8 mouse cellular contexts compared by ENCODE assay signal in genomic region chr14:122064519-122064918, GRCm38 (mm10). TPM values are rescaled to one million over a fixed set of nuclear protein-coding genes. Genes with fewer than 3 reads are reported as not detected.
A peak's percentile ranks its signal among the peaks of the same experiment; 100 is the strongest.
DNase-seq lines count a peak whose midpoint lies in the region; TF ChIP-seq lines count a peak whose summit lies in the region.
"Had no signal": no experiment of that assay in that cellular context is flagged by ENCODE, and none has a peak within 500 bp of the region (broad histone marks: within the 10 kb centered on the region; RNA-seq: fewer than 3 reads in every experiment).

No protein-coding gene starts in this region.

- H3K36me3 ChIP-seq in CH12.LX (replicated peaks in 1 of 2; ENCODE audit: control insufficient read depth in 1 of 2, insufficient read depth in 1 of 2, low read length in 1 of 2): no peaks in the 10 kb centered on the region
- H3K36me3 ChIP-seq: liver, embryonic 15.5 days had no signal

- H3K27me3 ChIP-seq in CH12.LX (replicated peaks): no peaks in the 10 kb centered on the region
- H3K27me3 ChIP-seq: liver, embryonic 15.5 days had no signal

- no peak for TF ChIP-seq EP300 in CH12.LX (IDR thresholded peaks at IDR 0.05; ENCODE audit: low read length)

- H3K9ac ChIP-seq in CH12.LX (ENCODE audit: insufficient read depth, low read depth): no peak overlapping the region
- H3K9ac ChIP-seq: liver, embryonic 15.5 days had no signal

- H3K9me3 ChIP-seq in CH12.LX (replicated peaks; ENCODE audit: low read length): peaks cover 4% of the 10 kb centered on the region
- H3K9me3 ChIP-seq: liver, embryonic 15.5 days had no signal

- H3K4me3 ChIP-seq in CH12.LX (replicated peaks in 1 of 3; ENCODE audit: low read depth in 2 of 3, low read length in 2 of 3, poor library complexity in 1 of 3): no peak overlapping the region
- H3K4me3 ChIP-seq: liver, embryonic 15.5 days had no signal

- DNase-seq in CH12.LX (ENCODE audit: extremely low read depth): peak; percentile 70
- DNase-seq in WW6 (ENCODE audit: low read depth, low spot score): peak; percentile 28
- peak; percentile 61 to 77 for DNase-seq in cerebellum, postnatal 25 days
- peak; percentile 78 for DNase-seq in gastrocnemius, postnatal 10 days
- DNase-seq in layer of hippocampus, adult 9-10 months (ENCODE audit: low spot score): peak; percentile 47
- peak; percentile 61 to 82 for DNase-seq in lung, postnatal 4 days
- DNase-seq in spleen, postnatal 10 days (ENCODE audit: low spot score in 2 of 2): peak; percentile 71 to 85

- dilution Hi-C loops in CH12.LX (cut with MboI; ENCODE audit: extremely low pct_ligation_motif_present, extremely low pct_unique_long_range_greater_than_20kb, low sequenced_read_pairs): no loop called here

- in situ Hi-C loops in CH12.LX (cut with MboI; ENCODE audit: low pct_ligation_motif_present, low pct_unique_long_range_greater_than_20kb, low sequenced_read_pairs): loop anchor here (5.0 to 10.0 kb wide), 3 partner anchors 110 to 197 kb away; no protein-coding TSS in a partner anchor

- H3K79me2 ChIP-seq in CH12.LX (replicated peaks; ENCODE audit: control insufficient read depth, extremely low read depth, insufficient read depth, poor library complexity, severe bottlenecking): no peaks in the 10 kb centered on the region

- no peak overlapping the region for H3K27ac ChIP-seq in CH12.LX (ENCODE audit: insufficient read depth, low read depth)
- H3K27ac ChIP-seq: liver, embryonic 15.5 days had no signal

- peaks cover 41 to 97% of the 10 kb centered on the region in 2 experiments for H3K4me1 ChIP-seq in CH12.LX (ENCODE audit: control insufficient read depth in 1 of 2, insufficient read depth in 2 of 2)

- no peak overlapping the region for H3K4me2 ChIP-seq in CH12.LX (ENCODE audit: insufficient read depth, low read depth, poor library complexity, severe bottlenecking)
- H3K4me2 ChIP-seq: liver, embryonic 15.5 days had no signal

- peak; percentile 95 for TF ChIP-seq RAD21 in CH12.LX (IDR thresholded peaks at IDR 0.05; ENCODE audit: low read depth, low read length)

- TF ChIP-seq POLR2A in CH12.LX (IDR thresholded peaks at IDR 0.05; ENCODE audit: low read depth, low read length): no peak

- TF ChIP-seq CTCF in CH12.LX (conservative IDR thresholded peaks at IDR 0.05 in 1 of 2, IDR thresholded peaks at IDR 0.05 in 1 of 2; ENCODE audit: low read depth in 2 of 2, low read length in 2 of 2): peak; percentile 91 to 99

TF ChIP-seq in CH12.LX, 34 proteins besides CTCF, POLR2A, EP300 and RAD21:
- no peak for TF ChIP-seq ETS1 (conservative IDR thresholded peaks at IDR 0.05; ENCODE audit: low read depth, low read length)
- no peak for TF ChIP-seq JUN (IDR thresholded peaks at IDR 0.05; ENCODE audit: insufficient read depth, low read depth, low read length)
- no peak for TF ChIP-seq TBP (conservative IDR thresholded peaks at IDR 0.05; ENCODE audit: low read depth, low read length)
- 0 out of 2 replicates have a peak, but pooled peaks have one; percentile 17 for TF ChIP-seq SIN3A (IDR thresholded peaks at IDR 0.05; ENCODE audit: low read length)
- no peak for TF ChIP-seq USF2 (conservative IDR thresholded peaks at IDR 0.05; ENCODE audit: low read depth, low read length)
- TF ChIP-seq MAFK (IDR thresholded peaks at IDR 0.05; ENCODE audit: insufficient replicate concordance, low read length): no peak
- no peak for TF ChIP-seq POLR2AphosphoS2 (IDR thresholded peaks at IDR 0.05; ENCODE audit: low read depth, low read length)
- TF ChIP-seq PAX5 (IDR thresholded peaks at IDR 0.05; ENCODE audit: low read length): no peak
- TF ChIP-seq MEF2A (IDR thresholded peaks at IDR 0.05; ENCODE audit: borderline replicate concordance, low read depth, low read length): no peak
- TF ChIP-seq ZNF384 (IDR thresholded peaks at IDR 0.05; ENCODE audit: low read depth, low read length): no peak
- TF ChIP-seq ZKSCAN1 (IDR thresholded peaks at IDR 0.05; ENCODE audit: borderline replicate concordance, low read depth, low read length): no peak
- TF ChIP-seq USF1 (IDR thresholded peaks at IDR 0.05; ENCODE audit: low read depth, low read length): no peak
- no peak for TF ChIP-seq BHLHE40 (IDR thresholded peaks at IDR 0.05; ENCODE audit: low read depth, low read length)
- no peak for TF ChIP-seq CHD2 (IDR thresholded peaks at IDR 0.05; ENCODE audit: low read length)
- no peak; the same call in 1 of the 2 replicates for TF ChIP-seq JUND (conservative IDR thresholded peaks at IDR 0.05; ENCODE audit: low read depth, low read length)
- peak; percentile 87 for TF ChIP-seq SMC3 (IDR thresholded peaks at IDR 0.05; ENCODE audit: low read depth, low read length)
- TF ChIP-seq UBTF (IDR thresholded peaks at IDR 0.05; ENCODE audit: low read depth, low read length): no peak
- no peak for TF ChIP-seq HCFC1 (IDR thresholded peaks at IDR 0.05; ENCODE audit: low read depth, low read length)
- no peak for TF ChIP-seq GABPA (IDR thresholded peaks at IDR 0.05; ENCODE audit: insufficient replicate concordance, low read depth, low read length)
- TF ChIP-seq MYC (IDR thresholded peaks at IDR 0.05; ENCODE audit: low read depth, low read length): 0 out of 2 replicates have a peak, but pooled peaks have one; percentile 34
- 0 out of 2 replicates have a peak, but pooled peaks have one; percentile 43 for TF ChIP-seq E2F4 (IDR thresholded peaks at IDR 0.05; ENCODE audit: insufficient replicate concordance, low read depth, low read length)
- no peak for TF ChIP-seq CHD1 (IDR thresholded peaks at IDR 0.05; ENCODE audit: low read depth, low read length)
- no peak for TF ChIP-seq MAX (IDR thresholded peaks at IDR 0.05; ENCODE audit: low read length)
- no peak for TF ChIP-seq KAT2A (IDR thresholded peaks at IDR 0.05; ENCODE audit: insufficient replicate concordance, low read length)
- no peak for TF ChIP-seq RCOR1 (conservative IDR thresholded peaks at IDR 0.05; ENCODE audit: low read depth, low read length)
- no peak for TF ChIP-seq ELF1 (IDR thresholded peaks at IDR 0.05; ENCODE audit: low read depth, low read length)
- TF ChIP-seq ZC3H11A (IDR thresholded peaks at IDR 0.05; ENCODE audit: low read depth, low read length): peak; percentile 72
- no peak; the same call in 1 of the 2 replicates for TF ChIP-seq NELFE (IDR thresholded peaks at IDR 0.05; ENCODE audit: low read depth, low read length)
- peak; percentile 51; the same call in 1 of the 2 replicates for TF ChIP-seq IRF4 (IDR thresholded peaks at IDR 0.05; ENCODE audit: low read depth, low read length)
- 0 out of 2 replicates have a peak, but pooled peaks have one; percentile 21 for TF ChIP-seq MXI1 (IDR thresholded peaks at IDR 0.05; ENCODE audit: low read depth, low read length)

RNA-seq across cellular contexts. Expression of gene Timm8a2, which starts 30.0 kb away (rescaled TPM):
- total RNA-seq in CH12.LX (2012; rRNA removed): not detected in 2 replicates
- total RNA-seq in CH12.LX (2014; rRNA removed): not detected in 2 replicates
- polyA plus RNA-seq in CH12.LX (2012; ENCODE audit: insufficient read length, low read depth): not detected in 2 replicates
- not detected for total RNA-seq in gastrocnemius, postnatal 10 days (2021)
- polyA plus RNA-seq: liver, embryonic 15.5 days had no signal

RNA-seq across cellular contexts. Expression of gene Tm9sf2, which starts 42.3 kb away (rescaled TPM):
- total RNA-seq in CH12.LX (2012; rRNA removed) (49.2 and 59.6 TPM in 2 replicates), CH12.LX (2014; rRNA removed) (108 and 119 TPM in 2 replicates)
- polyA plus RNA-seq in CH12.LX (2012; ENCODE audit: insufficient read length, low read depth): 73.1 and 85.5 TPM in 2 replicates
- 10 to 100 TPM; 72.4 to 75.1 TPM for total RNA-seq in gastrocnemius, postnatal 10 days (2021)

Comparison
In these comparisons a context has a peak if more than half of its experiments do, and no peak if none do; other contexts are left out.
1. DNase-seq: peak in every context shown above with its lines; median percentile 78 in gastrocnemius, postnatal 10 days; 78 in spleen, postnatal 10 days; 72 in lung, postnatal 4 days; 70 in CH12.LX; 69 in cerebellum, postnatal 25 days; 47 in layer of hippocampus, adult 9-10 months; 28 in WW6.